ENCODE assay signal across 18 mouse cellular contexts in the genomic region with DNA sequence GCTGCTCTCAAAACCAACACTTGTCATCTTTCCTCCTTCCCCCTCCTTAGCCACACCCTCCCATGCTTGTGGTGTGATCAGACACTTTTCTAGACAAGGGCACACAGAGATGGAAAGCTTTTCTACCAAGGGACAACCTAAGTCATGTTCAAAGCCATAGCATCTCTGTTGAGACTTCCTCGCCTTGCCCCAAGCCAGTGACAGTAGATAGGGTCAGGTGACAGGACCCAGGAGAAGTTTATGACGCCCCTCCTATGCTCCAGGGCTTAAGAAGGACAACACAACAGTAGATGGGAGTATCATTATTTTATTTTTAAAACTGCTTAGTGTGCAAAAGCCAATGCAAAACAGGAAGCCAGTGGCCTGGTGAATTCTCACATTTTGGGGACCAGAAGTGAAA. TPM values are rescaled to one million over a fixed set of nuclear protein-coding genes. Genes with fewer than 3 reads are reported as not detected.
DNase-seq lines count a peak whose midpoint lies in the region; ATAC-seq and TF ChIP-seq lines count a peak whose summit lies in the region.
"Had no signal": no experiment of that assay in that cellular context is flagged by ENCODE, and none has a peak within 500 bp of the region (broad histone marks: within the 10 kb centered on the region; RNA-seq: fewer than 3 reads in every experiment).

No protein-coding gene starts in this region.

- H3K27ac ChIP-seq in kidney, adult 2 months (ENCODE audit: insufficient read depth, low read depth, low read length), result peak overlapping the region; percentile 35; the same call in 1 of the 2 replicates
- peak overlapping the region; percentile 67 for H3K27ac ChIP-seq in thymus, adult 2 months (ENCODE audit: control insufficient read depth, insufficient read depth, low read length)
- H3K27ac ChIP-seq: intestine, embryonic 15.5 days had no signal

- 52% methylated on average over 2 of the region's 2 CpGs for WGBS in kidney, adult 2 months
- 17% methylated on average over 2 of the region's 2 CpGs for WGBS in thymus, adult 2 months

- no peaks in the 10 kb centered on the region for H3K4me1 ChIP-seq in kidney, adult 2 months (ENCODE audit: control insufficient read depth, insufficient read depth, low read length)
- peaks cover 59% of the 10 kb centered on the region for H3K4me1 ChIP-seq in thymus, adult 2 months (replicated peaks; ENCODE audit: control insufficient read depth, insufficient read depth, low read length)
- H3K4me1 ChIP-seq: intestine, embryonic 15.5 days had no signal

- no peak overlapping the region for H3K4me3 ChIP-seq in kidney, adult 2 months (ENCODE audit: insufficient read depth, low read depth, low read length)
- no peak overlapping the region for H3K4me3 ChIP-seq in thymus, adult 2 months (ENCODE audit: control insufficient read depth, insufficient read depth, low read length)
- H3K4me3 ChIP-seq: intestine, embryonic 15.5 days; myocyte had no signal

- DNase-seq in kidney, adult 2 months, result peak; percentile 19
- no peak for DNase-seq in kidney, adult 11 months
- DNase-seq in thymus, adult 2 months, result peak; percentile 34
- DNase-seq in thymus, postnatal 14 days, result no peak
- peak; percentile 83 for DNase-seq in induced T-regulatory cell, adult 2 months (ENCODE audit: low read depth)
- peak; percentile 39 for DNase-seq in thymus, postnatal 25 days
- DNase-seq in embryo, embryonic 10.5 days (ENCODE audit: low spot score), result no peak
- DNase-seq: adrenal gland, postnatal 14 days; cerebellum, adult 11 months; embryo, embryonic 11 days; kidney, postnatal 4 days; lung, postnatal 14 days had no signal

- ATAC-seq in megakaryocyte progenitor cell, adult 5-6 weeks (replicated peaks; ENCODE audit: poor library complexity), result no peak
- ATAC-seq: intestine, embryonic 15.5 days had no signal

- TF ChIP-seq POLR2A in kidney, adult 2 months (IDR thresholded peaks at IDR 0.05; ENCODE audit: low read depth, low read length), result no peak
- TF ChIP-seq POLR2A in thymus, adult 2 months (IDR thresholded peaks at IDR 0.05; ENCODE audit: control insufficient read depth, extremely low read depth, insufficient read depth, low read length, poor library complexity), result no peak

- TF ChIP-seq CTCF in kidney, adult 2 months (conservative IDR thresholded peaks at IDR 0.05; ENCODE audit: insufficient read depth, insufficient read length, low read depth, low read length), result no peak
- TF ChIP-seq CTCF in thymus, adult 2 months (IDR thresholded peaks at IDR 0.05; ENCODE audit: borderline replicate concordance, control insufficient read depth, extremely low read depth, insufficient read depth, low read length, poor library complexity), result no peak

- no peaks in the 10 kb centered on the region for H3K36me3 ChIP-seq in kidney, adult 2 months (ENCODE audit: control insufficient read depth, insufficient read depth, low read length)
- H3K36me3 ChIP-seq in thymus, adult 2 months (ENCODE audit: control insufficient read depth, insufficient read depth, low read length), result no peaks in the 10 kb centered on the region
- H3K36me3 ChIP-seq: intestine, embryonic 15.5 days had no signal

- no peaks in the 10 kb centered on the region for H3K27me3 ChIP-seq in kidney, adult 2 months (replicated peaks; ENCODE audit: control insufficient read depth, insufficient read depth, low read length)
- no peaks in the 10 kb centered on the region for H3K27me3 ChIP-seq in thymus, adult 2 months (ENCODE audit: control insufficient read depth, insufficient read depth, low read length)
- H3K27me3 ChIP-seq: intestine, embryonic 15.5 days had no signal

RNA-seq across cellular contexts. Expression of gene Il10ra, which starts 21.4 kb away (rescaled TPM):
- 3.3 and 5.3 TPM in 2 replicates for polyA plus RNA-seq in kidney, adult 2 months (2012; rRNA removed)
- polyA plus RNA-seq in thymus, adult 2 months (2012; rRNA removed), result 23.9 and 36.8 TPM in 2 replicates
- 2.9 and 3.9 TPM in 2 replicates for total RNA-seq in megakaryocyte progenitor cell, adult 5-6 weeks (2015)
- 8.1 and 9.2 TPM in 2 replicates for total RNA-seq in megakaryocyte progenitor cell, adult 5-6 weeks (2017)
- polyA plus RNA-seq: myocyte had no signal

RNA-seq across cellular contexts. Expression of gene Tmprss4, which starts 43.6 kb away (rescaled TPM):
- 1.2 and 1.5 TPM in 2 replicates for polyA plus RNA-seq in kidney, adult 2 months (2012; rRNA removed)
- 7.4 and 16.1 TPM in 2 replicates for polyA plus RNA-seq in thymus, adult 2 months (2012; rRNA removed)
- 0.05 TPM in 1 of 2 replicates, not detected in the other for total RNA-seq in megakaryocyte progenitor cell, adult 5-6 weeks (2015)
- 0.41 TPM in 1 of 2 replicates, not detected in the other for total RNA-seq in megakaryocyte progenitor cell, adult 5-6 weeks (2017)
- total RNA-seq: adrenal gland, postnatal 14 days; granulocyte monocyte progenitor cell, adult 5-6 weeks; hematopoietic stem cell, adult 5-6 weeks had no signal
- polyA plus RNA-seq: liver, embryonic 11.5 days; myocyte had no signal

Comparison
In these comparisons a context has a peak if more than half of its experiments do, and no peak if none do; other contexts are left out.
1. DNase-seq: peak in kidney, adult 2 months (single experiment), thymus, adult 2 months (single experiment), induced T-regulatory cell, adult 2 months (single experiment) and thymus, postnatal 25 days (single experiment); none in kidney, adult 11 months (single experiment), thymus, postnatal 14 days (single experiment) and embryo, embryonic 10.5 days (single experiment).